Comparison of ENCODE assay signal across 17 mouse cellular contexts in the genomic region with DNA sequence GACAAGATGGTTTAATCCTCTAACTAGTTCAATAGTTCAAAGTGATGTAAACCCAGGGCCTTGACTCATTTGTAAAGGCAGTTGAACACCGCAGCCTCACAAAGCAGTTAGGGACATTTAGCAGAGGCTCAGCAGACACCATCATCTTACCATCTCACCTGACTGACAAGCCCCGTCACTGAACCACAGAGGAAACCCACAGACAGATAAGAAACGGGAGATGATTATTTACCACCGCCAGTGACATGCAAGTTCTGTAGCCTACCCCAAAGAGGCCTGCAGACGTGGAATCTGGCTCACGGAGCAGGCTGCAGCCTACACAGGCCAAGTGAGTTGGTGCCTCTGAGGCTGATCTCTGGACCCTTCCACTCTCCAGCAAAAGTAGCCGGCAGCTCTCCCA. TPM values are rescaled to one million over a fixed set of nuclear protein-coding genes. Genes with fewer than 3 reads are reported as not detected.
DNase-seq lines count a peak whose midpoint lies in the region; ATAC-seq and TF ChIP-seq lines count a peak whose summit lies in the region.
"Had no signal": no experiment of that assay in that cellular context is flagged by ENCODE, and none has a peak within 500 bp of the region (broad histone marks: within the 10 kb centered on the region; RNA-seq: fewer than 3 reads in every experiment).

No protein-coding gene starts in this region.

- intact Hi-C loops in heart, postnatal 14 days (cut with DNase I): no loop called here

- H3K4me1 ChIP-seq in intestine, postnatal 0 days (replicated peaks; ENCODE audit: control insufficient read depth, insufficient read depth, low read length): peaks cover 18% of the 10 kb centered on the region; the same call in 1 of the 2 replicates
- H3K4me1 ChIP-seq in intestine, embryonic 16.5 days (ENCODE audit: control insufficient read depth, insufficient read depth, low read length): peaks cover 35% of the 10 kb centered on the region
- peaks cover 20% of the 10 kb centered on the region for H3K4me1 ChIP-seq in liver, postnatal 0 days (ENCODE audit: insufficient read depth)

- TF ChIP-seq EP300 in liver, postnatal 0 days (IDR thresholded peaks at IDR 0.05; ENCODE audit: low read depth): no peak

- no peak overlapping the region for H3K9ac ChIP-seq in intestine, postnatal 0 days (ENCODE audit: low read depth, low read length)
- no peak overlapping the region for H3K9ac ChIP-seq in intestine, embryonic 16.5 days (ENCODE audit: low read depth, low read length)
- no peak overlapping the region for H3K9ac ChIP-seq in liver, postnatal 0 days (replicated peaks)
- H3K9ac ChIP-seq: embryonic facial prominence, embryonic 13.5 days; forebrain, postnatal 0 days; hindbrain, embryonic 13.5 days; neural tube, embryonic 13.5 days had no signal

- 0 out of 2 replicates have a peak overlapping the region, but pooled peaks have one; percentile 50 for H3K27ac ChIP-seq in intestine, postnatal 0 days (ENCODE audit: low read depth, low read length)
- no peak overlapping the region; the same call in 1 of the 2 replicates for H3K27ac ChIP-seq in intestine, embryonic 16.5 days (ENCODE audit: low read length)
- no peak overlapping the region for H3K27ac ChIP-seq in liver, postnatal 0 days (ENCODE audit: low read depth)
- H3K27ac ChIP-seq: embryonic facial prominence, embryonic 13.5 days; hindbrain, embryonic 13.5 days; kidney, postnatal 0 days; midbrain, embryonic 10.5 days; neural tube, embryonic 13.5 days had no signal

- no peaks in the 10 kb centered on the region for H3K36me3 ChIP-seq in intestine, postnatal 0 days (ENCODE audit: control insufficient read depth, insufficient read depth)
- no peaks in the 10 kb centered on the region for H3K36me3 ChIP-seq in intestine, embryonic 16.5 days (ENCODE audit: control insufficient read depth, insufficient read depth, low read length)
- no peaks in the 10 kb centered on the region for H3K36me3 ChIP-seq in liver, postnatal 0 days (replicated peaks; ENCODE audit: insufficient read depth, low read length)
- H3K36me3 ChIP-seq: embryonic facial prominence, embryonic 13.5 days; hindbrain, embryonic 13.5 days; midbrain, embryonic 10.5 days; neural tube, embryonic 13.5 days had no signal

- DNase-seq in c-Kit-positive CD71-positive TER-119-positive erythroid progenitor cells, embryonic 14.5 days (ENCODE audit: low spot score): peak; percentile 33
- peak; percentile 13 for DNase-seq in liver, postnatal 0 days
- peak; percentile 44 for DNase-seq in thymus, postnatal 25 days
- no peak for DNase-seq in urinary bladder, postnatal 36 days (ENCODE audit: low spot score in 2 of 2)
- no peak for DNase-seq in retina, embryonic 14.5 days (ENCODE audit: low spot score)
- DNase-seq in heart, postnatal 14 days: no peak
- DNase-seq: B cell, adult 2 months; cerebellum, adult 9-11 months; forebrain, postnatal 0 days; right cerebral cortex, postnatal 25 days had no signal

- H3K9me3 ChIP-seq in intestine, postnatal 0 days (ENCODE audit: control insufficient read depth): no peaks in the 10 kb centered on the region
- no peaks in the 10 kb centered on the region for H3K9me3 ChIP-seq in intestine, embryonic 16.5 days (ENCODE audit: control insufficient read depth, low read length)
- no peaks in the 10 kb centered on the region for H3K9me3 ChIP-seq in liver, postnatal 0 days (ENCODE audit: low read length)
- H3K9me3 ChIP-seq: embryonic facial prominence, embryonic 13.5 days; hindbrain, embryonic 13.5 days; midbrain, embryonic 10.5 days; neural tube, embryonic 13.5 days had no signal

- WGBS in intestine, postnatal 0 days: 59% methylated on average over 7 of the region's 7 CpGs
- WGBS in intestine, embryonic 16.5 days: 78% methylated on average over 7 of the region's 7 CpGs
- 49% methylated on average over 7 of the region's 7 CpGs for WGBS in liver, postnatal 0 days (ENCODE audit: insufficient replicate concordance)

- no peak overlapping the region for H3K4me2 ChIP-seq in intestine, postnatal 0 days (replicated peaks; ENCODE audit: low read depth)
- H3K4me2 ChIP-seq in intestine, embryonic 16.5 days (ENCODE audit: low read depth, low read length): no peak overlapping the region
- H3K4me2 ChIP-seq in liver, postnatal 0 days (ENCODE audit: low read depth, low read length): no peak overlapping the region
- H3K4me2 ChIP-seq: embryonic facial prominence, embryonic 13.5 days; hindbrain, embryonic 13.5 days; neural tube, embryonic 13.5 days had no signal

- no peaks in the 10 kb centered on the region for H3K27me3 ChIP-seq in intestine, postnatal 0 days (replicated peaks; ENCODE audit: control insufficient read depth, insufficient read depth, low read length)
- no peaks in the 10 kb centered on the region for H3K27me3 ChIP-seq in intestine, embryonic 16.5 days (replicated peaks; ENCODE audit: control insufficient read depth, insufficient read depth, low read length)
- H3K27me3 ChIP-seq in liver, postnatal 0 days (ENCODE audit: insufficient read depth, low read length): no peaks in the 10 kb centered on the region
- H3K27me3 ChIP-seq: embryonic facial prominence, embryonic 13.5 days; neural tube, embryonic 13.5 days had no signal

- TF ChIP-seq CTCF in intestine, postnatal 0 days (IDR thresholded peaks at IDR 0.05; ENCODE audit: low read depth): no peak
- TF ChIP-seq CTCF in liver, postnatal 0 days (IDR thresholded peaks at IDR 0.05; ENCODE audit: low read depth): no peak

- no peak overlapping the region for H3K4me3 ChIP-seq in intestine, postnatal 0 days (ENCODE audit: low read depth, low read length)
- no peak overlapping the region for H3K4me3 ChIP-seq in intestine, embryonic 16.5 days (ENCODE audit: low read length)
- H3K4me3 ChIP-seq in liver, postnatal 0 days (ENCODE audit: low read depth, low read length): no peak overlapping the region
- H3K4me3 ChIP-seq: embryonic facial prominence, embryonic 13.5 days; hindbrain, embryonic 13.5 days; midbrain, embryonic 10.5 days; neural tube, embryonic 13.5 days had no signal

- ATAC-seq in intestine, postnatal 0 days: no peak
- ATAC-seq in intestine, embryonic 16.5 days: no peak
- no peak for ATAC-seq in liver, postnatal 0 days
- ATAC-seq: forebrain, postnatal 0 days had no signal

RNA-seq across cellular contexts. Expression of a gene that starts 10.6 kb away (rescaled TPM):
- polyA plus RNA-seq in intestine, postnatal 0 days (2015; fragmentation: Nextera tagmentation; extraction: Ambion mirVana): 7.8 and 7.9 TPM in 2 replicates
- polyA plus RNA-seq in intestine, embryonic 16.5 days (2015; fragmentation: Nextera tagmentation; extraction: Ambion mirVana): 18.3 and 21.5 TPM in 2 replicates
- polyA plus RNA-seq in liver, postnatal 0 days (2015; fragmentation: Nextera tagmentation; extraction: Ambion mirVana): 0.72 and 2.1 TPM in 2 replicates
- total RNA-seq in heart, postnatal 14 days (2021): 10 to 100 TPM; 27.8 to 30.3 TPM

Comparison
In these comparisons a context has a peak if more than half of its experiments do, and no peak if none do; other contexts are left out.
1. DNase-seq: peak in c-Kit-positive CD71-positive TER-119-positive erythroid progenitor cells, embryonic 14.5 days (single experiment), liver, postnatal 0 days (single experiment) and thymus, postnatal 25 days (single experiment); none in urinary bladder, postnatal 36 days (0 of 2), retina, embryonic 14.5 days (single experiment) and heart, postnatal 14 days (0 of 2).